Mouse (Mus musculus) B cell, adult (primary cell): ENCODE data around the gene H2al1c. TPM values are rescaled to one million over a fixed set of nuclear protein-coding genes. Genes with fewer than 3 reads are reported as not detected.

Experiments
- total RNA-seq: library from RNA; stranded (reverse); gene quantifications from 4 replicates; pipeline ENCODE4 v1.2.4, GENCODE M21; 2023; ENCODE audit not compliant: inconsistent age

Gene H2al1c
- total RNA-seq: not detected in 4 replicates

DNA sequence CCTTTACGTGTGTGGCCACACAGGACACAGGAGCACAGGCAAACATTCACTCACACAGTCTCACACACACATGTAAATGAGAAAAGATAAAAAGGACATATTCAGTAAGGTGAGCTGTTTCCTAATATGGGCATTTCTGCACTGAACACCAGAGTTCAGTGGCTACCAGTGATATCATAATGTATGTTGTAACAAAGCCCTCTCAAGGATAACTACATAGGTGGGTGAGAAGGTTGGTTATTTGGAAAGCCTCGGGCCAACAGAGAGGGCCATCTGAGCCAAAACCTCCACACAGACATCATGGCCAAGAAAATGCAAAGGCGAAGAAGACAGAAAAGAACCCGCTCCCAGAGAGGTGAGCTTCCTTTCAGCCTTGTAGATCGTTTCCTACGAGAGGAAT lies at the start of gene H2al1c:
TSS of gene H2al1c (plus strand) at position 301 of the 400 bp plus-strand sequence.

GRCm38 (mm10) chrX:11298957-11299356 lies 6.5 kb upstream of the H2al1c start, which contains the start of gene H2al1a:
H2al1a (plus strand) TSS chrX:11299257.

GRCm38 (mm10) chrX:11302132-11302531 lies 3.3 kb upstream of the H2al1c start, which contains the start of gene H2al1b:
H2al1b (plus strand) TSS chrX:11302432.

DNA sequence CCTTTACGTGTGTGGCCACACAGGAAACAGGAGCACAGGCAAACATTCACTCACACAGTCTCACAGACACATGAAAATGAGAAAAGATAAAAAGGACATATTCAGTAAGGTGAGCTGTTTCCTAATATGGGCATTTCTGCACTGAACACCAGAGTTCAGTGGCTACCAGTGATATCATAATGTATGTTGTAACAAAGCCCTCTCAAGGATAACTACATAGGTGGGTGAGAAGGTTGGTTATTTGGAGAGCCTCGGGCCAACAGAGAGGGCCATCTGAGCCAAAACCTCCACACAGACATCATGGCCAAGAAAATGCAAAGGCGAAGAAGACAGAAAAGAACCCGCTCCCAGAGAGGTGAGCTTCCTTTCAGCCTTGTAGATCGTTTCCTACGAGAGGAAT lies 3.1 kb downstream of the H2al1c start, which contains the start of gene H2al1d:
TSS of gene H2al1d (plus strand) at position 301 of the 400 bp plus-strand sequence.

GRCm38 (mm10) chrX:11311634-11312033 lies 6.2 kb downstream of the H2al1c start, which contains the start of gene H2al1e:
H2al1e (plus strand) TSS chrX:11311934.

DNA sequence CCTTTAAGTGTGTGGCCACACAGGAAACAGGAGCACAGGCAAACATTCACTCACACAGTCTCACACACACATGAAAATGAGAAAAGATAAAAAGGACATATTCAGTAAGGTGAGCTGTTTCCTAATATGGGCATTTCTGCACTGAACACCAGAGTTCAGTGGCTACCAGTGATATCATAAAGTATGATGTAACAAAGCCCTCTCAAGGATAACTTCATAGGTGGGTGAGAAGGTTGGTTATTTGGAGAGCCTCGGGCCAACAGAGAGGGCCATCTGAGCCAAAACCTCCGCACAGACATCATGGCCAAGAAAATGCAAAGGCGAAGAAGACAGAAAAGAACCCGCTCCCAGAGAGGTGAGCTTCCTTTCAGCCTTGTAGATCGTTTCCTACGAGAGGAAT lies 9.4 kb downstream of the H2al1c start, which contains the start of gene H2al1f:
TSS of gene H2al1f (plus strand) at position 301 of the 400 bp plus-strand sequence.

GRCm38 (mm10) chrX:11317956-11318355 lies 12.5 kb downstream of the H2al1c start, which contains the start of gene H2al1g:
H2al1g (plus strand) TSS chrX:11318256.

GRCm38 (mm10) chrX:11321192-11321591 lies 15.7 kb downstream of the H2al1c start, which contains the start of gene H2al1h:
H2al1h (plus strand) TSS chrX:11321492.

DNA sequence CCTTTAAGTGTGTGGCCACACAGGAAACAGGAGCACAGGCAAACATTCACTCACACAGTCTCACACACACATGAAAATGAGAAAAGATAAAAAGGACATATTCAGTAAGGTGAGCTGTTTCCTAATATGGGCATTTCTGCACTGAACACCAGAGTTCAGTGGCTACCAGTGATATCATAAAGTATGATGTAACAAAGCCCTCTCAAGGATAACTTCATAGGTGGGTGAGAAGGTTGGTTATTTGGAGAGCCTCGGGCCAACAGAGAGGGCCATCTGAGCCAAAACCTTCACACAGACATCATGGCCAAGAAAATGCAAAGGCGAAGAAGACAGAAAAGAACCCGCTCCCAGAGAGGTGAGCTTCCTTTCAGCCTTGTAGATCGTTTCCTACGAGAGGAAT lies 18.9 kb downstream of the H2al1c start, which contains the start of gene H2al1i:
TSS of gene H2al1i (plus strand) at position 301 of the 400 bp plus-strand sequence.

DNA sequence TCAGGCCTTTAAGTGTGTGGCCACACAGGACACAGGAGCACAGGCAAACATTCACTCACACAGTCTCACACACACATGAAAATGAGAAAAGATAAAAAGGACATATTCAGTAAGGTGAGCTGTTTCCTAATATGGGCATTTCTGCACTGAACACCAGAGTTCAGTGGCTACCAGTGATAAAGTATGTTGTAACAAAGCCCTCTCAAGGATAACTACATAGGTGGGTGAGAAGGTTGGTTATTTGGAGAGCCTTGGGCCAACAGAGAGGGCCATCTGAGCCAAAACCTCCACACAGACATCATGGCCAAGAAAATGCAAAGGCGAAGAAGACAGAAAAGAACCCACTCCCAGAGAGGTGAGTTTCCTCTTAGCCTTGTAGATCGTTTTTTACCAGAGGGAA lies 22.1 kb downstream of the H2al1c start, which contains the start of gene H2al1j:
TSS of gene H2al1j (plus strand) at position 301 of the 400 bp plus-strand sequence.

Other genes with a start within 250 kb of the H2al1c start
- gene H2al1a, start 6.4 kb upstream of the H2al1c start, total RNA-seq: not detected in 4 replicates
- gene H2al1b, start 3.2 kb upstream of the H2al1c start, total RNA-seq: not detected in 4 replicates
- not detected in 4 replicates for gene H2al1d, start 3.2 kb downstream of the H2al1c start, total RNA-seq
- not detected in 4 replicates for gene H2al1e, start 6.3 kb downstream of the H2al1c start, total RNA-seq
- gene H2al1f, start 9.5 kb downstream of the H2al1c start, total RNA-seq: not detected in 4 replicates
- gene H2al1g, start 12.6 kb downstream of the H2al1c start, total RNA-seq: not detected in 4 replicates
- gene H2al1h, start 15.8 kb downstream of the H2al1c start, total RNA-seq: not detected in 4 replicates
- not detected in 4 replicates for gene H2al1i, start 19.0 kb downstream of the H2al1c start, total RNA-seq
- gene H2al1j, start 22.2 kb downstream of the H2al1c start, total RNA-seq: not detected in 4 replicates